Mouse (Mus musculus) bone marrow macrophage, adult 2 months (primary cell): ENCODE results near the gene Snapc3.

ENCODE experiments used
- CTCF ChIP-seq: IDR thresholded peaks from 2 replicates; pipeline ENCODE4 v1.5.1; 2012; ENCODE audit warnings: low read depth, mild to moderate bottlenecking, low read length, moderate library complexity
- POLR2A ChIP-seq: IDR thresholded peaks from 2 replicates; pipeline ENCODE4 v1.6.1; 2012; ENCODE audit warnings: mild to moderate bottlenecking, low read depth, low read length, borderline replicate concordance

DNA sequence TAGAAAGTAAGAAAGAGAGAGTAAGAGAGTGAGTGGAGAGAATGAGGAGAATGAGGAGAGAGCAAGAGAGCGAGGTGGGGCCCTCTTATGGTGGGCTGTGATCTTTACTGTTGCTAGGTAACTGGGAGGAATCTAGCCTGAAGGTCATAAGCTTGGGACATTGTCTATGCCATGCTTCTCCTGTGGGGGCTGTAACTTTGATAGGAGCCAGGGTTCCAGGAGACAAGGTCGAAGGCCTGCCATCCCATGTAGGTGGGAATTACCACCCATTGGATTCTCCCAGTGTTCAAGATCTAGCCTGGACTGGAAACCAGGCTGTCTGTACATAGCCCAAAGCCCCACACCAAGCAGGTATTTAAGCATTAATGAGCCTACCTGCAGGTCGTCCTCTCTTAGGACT is 50.7 kb downstream of the Snapc3 start:
- TF ChIP-seq CTCF, result no peak
- no peak for TF ChIP-seq POLR2A
